Mouse (Mus musculus) stomach, embryonic 15.5 days (tissue): ENCODE results near the gene Soga1. TPM values are rescaled to one million over a fixed set of nuclear protein-coding genes. Genes with fewer than 3 reads are reported as not detected.

Experiments used
- ATAC-seq: fragments of 200-750 bp; cut with Nextera tagmentation; 2 replicates; pipeline ENCODE4 v1.8.0; 2017; ENCODE audit warnings: low read depth, moderate number of reproducible peaks, moderate TSS enrichment; ENCODE audit not compliant: insufficient read depth, low FRiP score
- H3K27ac ChIP-seq: fragments of 300-500 bp; sonication (generic); 2 replicates; pipeline ENCODE4 v1.5.1; 2015; ENCODE audit warnings: mild to moderate bottlenecking, inconsistent platforms
- H3K27me3 ChIP-seq: fragments of 300-500 bp; sonication (generic); replicated peaks from 2 replicates; pipeline ENCODE4 v1.6.1; 2015; ENCODE audit warnings: inconsistent platforms
- H3K36me3 ChIP-seq: fragments of 300-500 bp; sonication (generic); 2 replicates; pipeline ENCODE4 v1.6.1; 2015; ENCODE audit warnings: inconsistent platforms
- H3K4me1 ChIP-seq: fragments of 300-500 bp; sonication (generic); 2 replicates; pipeline ENCODE4 v1.6.1; 2015; ENCODE audit warnings: inconsistent platforms
- H3K4me2 ChIP-seq: fragments of 300-500 bp; sonication (generic); 2 replicates; pipeline ENCODE4 v1.6.1; 2015; ENCODE audit warnings: mild to moderate bottlenecking, inconsistent platforms
- H3K4me3 ChIP-seq: fragments of 300-500 bp; sonication (generic); replicated peaks from 2 replicates; pipeline ENCODE4 v1.5.1; 2015; ENCODE audit warnings: inconsistent platforms
- H3K9ac ChIP-seq: fragments of 300-500 bp; sonication (generic); 2 replicates; pipeline ENCODE4 v1.6.1; 2015; ENCODE audit warnings: inconsistent platforms
- H3K9me3 ChIP-seq: fragments of 300-500 bp; sonication (generic); 2 replicates; pipeline ENCODE4 v1.6.1; 2016; ENCODE audit warnings: inconsistent platforms
- WGBS: fragments of 180-500 bp; shearing (Covaris S2); methylation state at CpG from one replicate; pipeline ENCODE4 v1.1.7; 2015; 5-methylcytosine and 5-hydroxymethylcytosine counted together
- polyA plus RNA-seq: library from polyadenylated mRNA; unstranded; fragments of >200 nt; fragmentation: Nextera tagmentation; extraction: Ambion mirVana; gene quantifications from 2 replicates; pipeline ENCODE4 v1.2.1, GENCODE M21; 2015

Gene Soga1
- polyA plus RNA-seq, 1 experiment from 2014 or later, result 3.6 TPM

GRCm38 (mm10) chr2:157058342-157058998, 20.6 kb downstream of the Soga1 start:
- peak; percentile 87 for ATAC-seq

GRCm38 (mm10) chr2:157057758-157058157, 21.3 kb downstream of the Soga1 start:
- Histone ChIP-seq H3K27me3 (no peaks in the 10 kb centered on the region), H3K9me3 (no peaks in the 10 kb centered on the region), H3K36me3 (peaks cover 17% of the 10 kb centered on the region), H3K27ac (peak overlapping the region; percentile 87; the same call in 1 of the 2 replicates), H3K4me3 (no peak overlapping the region), H3K9ac (no peak overlapping the region), H3K4me1 (peaks cover 21% of the 10 kb centered on the region), H3K4me2 (no peak overlapping the region)
- ATAC-seq, result no peak
- WGBS, result 90% methylated on average over 4 of the region's 4 CpGs

More at GRCm38 (mm10) chr2:157058342-157058998, 20.6 kb downstream of the Soga1 start:
- peaks cover 12% of the 10 kb centered on the region; the same call in 1 of the 2 replicates for H3K36me3 ChIP-seq
- peak overlapping the region; percentile 45 for H3K4me2 ChIP-seq
- no peaks in the 10 kb centered on the region for H3K27me3 ChIP-seq
- H3K4me3 ChIP-seq, result peak overlapping the region; percentile 16; the same call in 1 of the 2 replicates
- no peaks in the 10 kb centered on the region for H3K9me3 ChIP-seq
- peak overlapping the region; percentile 87 for H3K27ac ChIP-seq
- H3K9ac ChIP-seq, result no peak overlapping the region
- 14% methylated on average over 16 of the region's 18 CpGs for WGBS
- peaks cover 28% of the 10 kb centered on the region for H3K4me1 ChIP-seq

DNA sequence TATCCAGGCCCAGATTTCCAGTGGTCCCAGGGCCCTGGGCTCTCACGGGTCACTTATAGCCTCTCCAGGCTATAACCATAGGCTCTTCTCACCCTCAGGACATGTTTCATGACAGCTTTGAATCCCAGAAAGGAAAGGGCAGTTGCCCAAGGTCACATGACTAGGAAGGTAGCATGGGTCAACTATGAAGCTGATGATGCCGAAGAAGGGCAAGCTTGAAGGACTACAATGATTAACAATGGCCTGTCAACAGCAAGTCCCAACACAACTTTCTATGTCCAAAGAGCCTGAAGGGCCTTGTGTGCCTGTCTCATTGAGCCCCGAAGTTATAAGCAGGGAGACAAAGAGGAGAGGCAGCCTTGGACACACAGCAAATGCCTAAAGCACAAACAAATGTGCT, 21.9 kb downstream of the Soga1 start:
- H3K27me3 ChIP-seq, result no peaks in the 10 kb centered on the region
- H3K27ac ChIP-seq, result no peak overlapping the region
- H3K9ac ChIP-seq, result no peak overlapping the region
- no peaks in the 10 kb centered on the region for H3K9me3 ChIP-seq
- H3K36me3 ChIP-seq, result peaks cover 23% of the 10 kb centered on the region
- no peak for ATAC-seq
- H3K4me1 ChIP-seq, result peaks cover 17% of the 10 kb centered on the region
- H3K4me3 ChIP-seq, result no peak overlapping the region
- WGBS, result 86% methylated on average over 3 of the region's 3 CpGs
- H3K4me2 ChIP-seq, result no peak overlapping the region

DNA sequence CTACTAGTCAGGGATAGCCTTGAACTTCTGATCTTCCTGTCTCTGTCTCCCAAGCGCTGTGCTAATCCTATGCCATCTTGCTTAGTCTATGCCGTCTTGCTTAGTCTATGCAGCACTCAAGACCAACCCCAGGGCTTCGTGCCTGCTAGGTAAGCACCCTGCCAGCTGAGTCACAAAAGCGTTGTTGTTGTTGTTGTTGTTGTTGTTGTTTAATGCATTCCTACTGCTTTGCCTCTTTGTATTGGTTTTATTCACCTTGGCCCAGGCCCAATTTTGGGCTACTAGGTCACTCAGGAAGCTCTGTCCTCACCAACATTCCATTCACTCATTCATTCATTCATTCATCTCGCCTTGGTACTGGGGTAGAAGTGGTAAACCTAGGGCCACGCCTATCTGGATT, 23.3 kb downstream of the Soga1 start:
- no peak for ATAC-seq
- Histone ChIP-seq H3K9me3 (no peaks in the 10 kb centered on the region), H3K27me3 (no peaks in the 10 kb centered on the region), H3K4me1 (peaks cover 17% of the 10 kb centered on the region), H3K27ac (no peak overlapping the region), H3K4me2 (no peak overlapping the region), H3K9ac (no peak overlapping the region), H3K36me3 (peaks cover 26% of the 10 kb centered on the region), H3K4me3 (no peak overlapping the region)
- WGBS, result 89% methylated on average over 6 of the region's 6 CpGs

DNA sequence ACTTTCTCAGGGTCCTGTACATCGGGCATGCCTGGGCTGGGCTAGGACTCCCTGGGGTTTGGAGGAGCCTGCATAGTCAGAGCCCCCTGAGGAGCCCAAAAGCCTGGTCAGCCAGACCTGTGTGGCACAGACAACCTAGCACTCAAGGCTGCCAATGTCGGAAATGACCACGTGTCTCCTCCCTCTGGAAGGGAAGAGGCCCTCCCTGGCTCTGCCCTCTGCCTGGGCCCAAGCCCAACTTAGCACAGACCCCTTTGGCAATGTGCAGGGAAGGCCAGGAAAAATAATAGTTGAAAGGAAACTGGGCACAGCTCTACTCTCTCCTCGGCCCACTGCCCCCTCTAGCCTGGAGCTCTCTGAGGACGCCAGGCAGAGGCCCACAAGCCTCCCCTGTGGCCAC, 24.2 kb downstream of the Soga1 start:
- no peak for ATAC-seq
- peaks cover 17% of the 10 kb centered on the region for H3K4me1 ChIP-seq
- H3K9me3 ChIP-seq, result no peaks in the 10 kb centered on the region
- no peak overlapping the region for H3K4me3 ChIP-seq
- no peak overlapping the region for H3K27ac ChIP-seq
- no peak overlapping the region for H3K9ac ChIP-seq
- H3K4me2 ChIP-seq, result no peak overlapping the region
- peaks cover 26% of the 10 kb centered on the region for H3K36me3 ChIP-seq
- WGBS, result 81% methylated on average over 5 of the region's 5 CpGs
- H3K27me3 ChIP-seq, result no peaks in the 10 kb centered on the region

DNA sequence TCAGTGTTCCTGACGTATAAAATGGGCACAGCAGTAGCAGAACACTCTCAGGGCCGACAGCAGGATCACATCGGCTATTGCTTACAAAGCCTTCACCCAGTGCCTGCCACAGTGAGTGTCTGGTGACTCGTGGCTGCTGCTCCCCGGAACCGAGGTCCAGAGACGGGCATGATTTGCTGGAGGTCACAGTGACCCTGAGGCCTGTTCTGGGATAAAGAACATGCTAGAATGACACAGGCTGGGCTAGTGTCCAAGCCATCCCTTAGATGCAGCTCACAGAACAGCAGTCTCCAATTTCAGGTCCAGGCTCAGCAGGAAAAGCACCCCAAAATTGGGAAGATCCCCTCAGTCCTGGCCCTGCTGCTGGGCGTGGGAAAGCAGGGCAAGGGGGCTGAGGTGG, 24.8 kb downstream of the Soga1 start:
- no peak for ATAC-seq
- 84% methylated on average over 8 of the region's 8 CpGs for WGBS
- H3K27me3 ChIP-seq, result no peaks in the 10 kb centered on the region
- H3K4me2 ChIP-seq, result no peak overlapping the region
- peaks cover 12% of the 10 kb centered on the region for H3K4me1 ChIP-seq
- H3K36me3 ChIP-seq, result peaks cover 24% of the 10 kb centered on the region
- no peak overlapping the region for H3K27ac ChIP-seq
- no peak overlapping the region for H3K4me3 ChIP-seq
- H3K9me3 ChIP-seq, result no peaks in the 10 kb centered on the region
- no peak overlapping the region for H3K9ac ChIP-seq

- WGBS, result 69% methylated on average over 4 of the region's 4 CpGs
Measured at GRCm38 (mm10) chr2:157053787-157054186, 25.3 kb downstream of the Soga1 start.

GRCm38 (mm10) chr2:157053124-157053523, 25.9 kb downstream of the Soga1 start:
- Histone ChIP-seq H3K9me3 (no peaks in the 10 kb centered on the region), H3K27ac (no peak overlapping the region), H3K4me3 (no peak overlapping the region), H3K9ac (no peak overlapping the region), H3K27me3 (no peaks in the 10 kb centered on the region), H3K4me1 (peaks cover under 1% of the 10 kb centered on the region; the same call in 1 of the 2 replicates), H3K4me2 (no peak overlapping the region), H3K36me3 (peaks cover 22% of the 10 kb centered on the region)
- ATAC-seq, result no peak
- WGBS, result 98% methylated on average over 5 of the region's 5 CpGs

More at GRCm38 (mm10) chr2:157053787-157054186, 25.3 kb downstream of the Soga1 start:
- Histone ChIP-seq H3K4me1 (peaks cover 7% of the 10 kb centered on the region), H3K4me2 (no peak overlapping the region), H3K27me3 (no peaks in the 10 kb centered on the region), H3K27ac (no peak overlapping the region), H3K36me3 (peaks cover 22% of the 10 kb centered on the region), H3K9ac (no peak overlapping the region), H3K9me3 (no peaks in the 10 kb centered on the region), H3K4me3 (no peak overlapping the region)
- no peak for ATAC-seq

GRCm38 (mm10) chr2:157052448-157052847, 26.6 kb downstream of the Soga1 start:
- Histone ChIP-seq H3K27me3 (no peaks in the 10 kb centered on the region), H3K27ac (no peak overlapping the region), H3K9me3 (no peaks in the 10 kb centered on the region), H3K4me1 (no peaks in the 10 kb centered on the region), H3K9ac (no peak overlapping the region), H3K4me3 (no peak overlapping the region), H3K4me2 (no peak overlapping the region), H3K36me3 (peaks cover 22% of the 10 kb centered on the region)
- 80% methylated on average over 8 of the region's 8 CpGs for WGBS
- ATAC-seq, result no peak

DNA sequence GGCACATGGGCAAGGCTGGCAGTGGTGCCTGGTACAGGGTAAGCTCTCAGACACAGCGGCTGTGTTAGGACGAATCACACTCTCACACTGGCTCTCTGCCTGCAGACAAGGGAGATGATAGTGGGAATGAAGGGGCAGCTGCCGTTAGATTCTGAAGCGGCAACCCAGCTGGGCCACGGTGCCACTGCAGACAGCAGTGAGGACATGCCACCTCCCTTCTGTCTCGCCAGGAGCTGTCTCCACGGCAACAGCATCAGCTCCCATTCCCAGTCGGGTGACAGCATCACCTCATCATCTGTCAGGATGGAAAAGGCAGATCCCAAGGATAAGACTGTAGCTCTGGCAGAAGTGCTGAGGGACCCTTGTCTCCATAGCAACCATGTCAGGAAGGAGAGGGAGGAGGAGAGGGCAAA, 29.2 kb downstream of the Soga1 start:
- Histone ChIP-seq H3K9ac (no peak overlapping the region), H3K36me3 (peaks cover 36% of the 10 kb centered on the region), H3K4me1 (no peaks in the 10 kb centered on the region), H3K27me3 (no peaks in the 10 kb centered on the region), H3K4me2 (no peak overlapping the region), H3K4me3 (no peak overlapping the region), H3K27ac (no peak overlapping the region), H3K9me3 (no peaks in the 10 kb centered on the region)
- WGBS, result 74% methylated on average over 8 of the region's 8 CpGs
- ATAC-seq, result no peak

DNA sequence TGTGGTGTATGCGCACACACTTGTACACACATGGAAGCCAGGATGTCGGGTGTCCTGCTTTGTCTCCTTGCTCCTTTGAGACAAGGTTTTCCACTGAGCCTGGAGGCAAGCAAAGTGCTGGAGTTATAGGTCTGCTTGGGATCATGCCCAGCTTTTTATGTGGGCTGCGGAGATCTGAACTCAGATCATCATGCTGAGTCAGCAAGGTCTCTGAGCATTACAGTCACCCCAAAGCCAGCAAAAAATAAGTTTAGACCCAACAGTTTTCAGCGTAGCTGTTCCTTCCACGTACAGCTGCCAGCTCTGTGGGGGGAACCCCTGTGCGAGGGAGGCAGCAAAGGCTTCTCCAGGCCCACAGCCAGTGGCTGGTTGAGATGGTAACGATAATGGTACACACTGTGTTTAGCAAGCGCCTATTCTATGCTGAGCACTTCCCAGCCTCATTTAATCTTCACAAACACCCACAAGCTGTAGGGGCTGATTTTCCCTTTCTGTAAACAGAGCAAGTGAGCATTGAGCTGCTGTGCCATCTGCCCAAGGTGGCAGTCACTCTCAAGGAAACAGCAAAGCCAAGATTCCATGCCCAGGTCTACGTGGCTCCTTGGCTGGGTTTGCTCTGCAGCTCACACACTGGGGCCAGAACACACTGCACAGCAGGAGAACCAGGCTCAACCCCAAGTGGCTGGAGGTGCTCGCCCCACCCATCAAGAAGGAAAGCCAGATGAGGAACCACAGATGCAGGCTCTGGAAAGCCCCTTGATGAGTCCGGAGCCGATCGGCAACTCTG, 30.5 kb downstream of the Soga1 start:
- Histone ChIP-seq H3K9ac (no peak overlapping the region), H3K9me3 (no peaks in the 10 kb centered on the region), H3K4me3 (no peak overlapping the region), H3K4me2 (no peak overlapping the region), H3K27me3 (no peaks in the 10 kb centered on the region), H3K27ac (no peak overlapping the region), H3K4me1 (no peaks in the 10 kb centered on the region), H3K36me3 (peaks cover 32% of the 10 kb centered on the region)
- ATAC-seq, result no peak
- WGBS, result 85% methylated on average over 13 of the region's 13 CpGs

DNA sequence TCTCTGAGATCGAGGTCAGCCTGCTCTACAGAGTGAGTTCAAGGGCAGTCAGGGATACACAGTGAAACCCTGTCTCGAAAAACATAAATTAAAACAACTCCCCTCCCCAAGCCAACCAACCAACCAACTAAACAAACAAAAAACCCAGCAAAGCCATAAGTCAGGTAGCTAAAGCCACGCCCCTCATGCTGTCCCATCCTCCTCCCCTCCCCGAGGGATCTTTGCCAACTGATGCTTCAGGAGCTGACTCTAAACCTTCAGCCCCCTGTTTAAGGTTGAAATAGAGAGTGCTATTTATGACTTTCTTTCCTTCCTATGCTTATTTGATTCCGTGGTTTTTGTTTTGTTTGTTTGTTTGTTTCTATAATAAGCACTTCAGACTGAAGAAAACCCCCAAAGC, 32.1 kb downstream of the Soga1 start:
- H3K9ac ChIP-seq, result no peak overlapping the region
- no peak for ATAC-seq
- no peaks in the 10 kb centered on the region for H3K4me1 ChIP-seq
- no peak overlapping the region for H3K4me2 ChIP-seq
- H3K4me3 ChIP-seq, result no peak overlapping the region
- H3K36me3 ChIP-seq, result peaks cover 18% of the 10 kb centered on the region
- no peaks in the 10 kb centered on the region for H3K9me3 ChIP-seq
- no peaks in the 10 kb centered on the region for H3K27me3 ChIP-seq
- WGBS, result 89% methylated on average over 5 of the region's 5 CpGs
- H3K27ac ChIP-seq, result no peak overlapping the region
